Mouse (Mus musculus) heart, embryonic 15.5 days (tissue): ENCODE data around the gene Zdhhc14. TPM values are rescaled to one million over a fixed set of nuclear protein-coding genes. Genes with fewer than 3 reads are reported as not detected.

Experiments used
- ATAC-seq: fragments of 200-750 bp; cut with Nextera tagmentation; replicated peaks from 2 replicates; pipeline ENCODE4 v1.8.0; 2017; ENCODE audit warnings: low read depth, moderate TSS enrichment; ENCODE audit not compliant: insufficient number of reproducible peaks, insufficient read depth, low FRiP score
- H3K27ac ChIP-seq: fragments of 300-500 bp; sonication (generic); 2 replicates; pipeline ENCODE4 v1.5.1; 2015; ENCODE audit warnings: mild to moderate bottlenecking, inconsistent platforms
- H3K27me3 ChIP-seq: fragments of 300-500 bp; sonication (generic); 2 replicates; pipeline ENCODE4 v1.6.1; 2015; ENCODE audit warnings: inconsistent platforms
- H3K36me3 ChIP-seq: fragments of 300-500 bp; sonication (generic); 2 replicates; pipeline ENCODE4 v1.6.1; 2015; ENCODE audit warnings: mild to moderate bottlenecking, inconsistent platforms
- H3K4me1 ChIP-seq: fragments of 300-500 bp; sonication (generic); replicated peaks from 2 replicates; pipeline ENCODE4 v1.6.1; 2015; ENCODE audit warnings: inconsistent platforms
- H3K4me2 ChIP-seq: fragments of 300-500 bp; sonication (generic); 2 replicates; pipeline ENCODE4 v1.6.1; 2015; ENCODE audit warnings: inconsistent platforms, mild to moderate bottlenecking, moderate library complexity
- H3K4me3 ChIP-seq: fragments of 300-500 bp; sonication (generic); 2 replicates; pipeline ENCODE4 v1.5.1; 2015; ENCODE audit warnings: mild to moderate bottlenecking, inconsistent platforms
- H3K9ac ChIP-seq: fragments of 300-500 bp; sonication (generic); 2 replicates; pipeline ENCODE4 v1.6.1; 2015; ENCODE audit warnings: mild to moderate bottlenecking, inconsistent platforms
- H3K9me3 ChIP-seq: fragments of 300-500 bp; sonication (generic); replicated peaks from 2 replicates; pipeline ENCODE4 v1.6.1; 2016; ENCODE audit warnings: inconsistent platforms
- WGBS: fragments of 180-500 bp; shearing (Covaris S2); methylation state at CpG from one replicate; pipeline ENCODE4 v1.1.7; 2015; ENCODE audit warnings: mixed read lengths; 5-methylcytosine and 5-hydroxymethylcytosine counted together
- polyA plus RNA-seq: library from polyadenylated mRNA; unstranded; fragments of >200 nt; fragmentation: Nextera tagmentation; extraction: Ambion mirVana; gene quantifications from 2 replicates; pipeline ENCODE4 v1.2.1, GENCODE M21; 2015

Gene Zdhhc14
- polyA plus RNA-seq, 1 experiment from 2014 or later = 1.3 TPM

DNA sequence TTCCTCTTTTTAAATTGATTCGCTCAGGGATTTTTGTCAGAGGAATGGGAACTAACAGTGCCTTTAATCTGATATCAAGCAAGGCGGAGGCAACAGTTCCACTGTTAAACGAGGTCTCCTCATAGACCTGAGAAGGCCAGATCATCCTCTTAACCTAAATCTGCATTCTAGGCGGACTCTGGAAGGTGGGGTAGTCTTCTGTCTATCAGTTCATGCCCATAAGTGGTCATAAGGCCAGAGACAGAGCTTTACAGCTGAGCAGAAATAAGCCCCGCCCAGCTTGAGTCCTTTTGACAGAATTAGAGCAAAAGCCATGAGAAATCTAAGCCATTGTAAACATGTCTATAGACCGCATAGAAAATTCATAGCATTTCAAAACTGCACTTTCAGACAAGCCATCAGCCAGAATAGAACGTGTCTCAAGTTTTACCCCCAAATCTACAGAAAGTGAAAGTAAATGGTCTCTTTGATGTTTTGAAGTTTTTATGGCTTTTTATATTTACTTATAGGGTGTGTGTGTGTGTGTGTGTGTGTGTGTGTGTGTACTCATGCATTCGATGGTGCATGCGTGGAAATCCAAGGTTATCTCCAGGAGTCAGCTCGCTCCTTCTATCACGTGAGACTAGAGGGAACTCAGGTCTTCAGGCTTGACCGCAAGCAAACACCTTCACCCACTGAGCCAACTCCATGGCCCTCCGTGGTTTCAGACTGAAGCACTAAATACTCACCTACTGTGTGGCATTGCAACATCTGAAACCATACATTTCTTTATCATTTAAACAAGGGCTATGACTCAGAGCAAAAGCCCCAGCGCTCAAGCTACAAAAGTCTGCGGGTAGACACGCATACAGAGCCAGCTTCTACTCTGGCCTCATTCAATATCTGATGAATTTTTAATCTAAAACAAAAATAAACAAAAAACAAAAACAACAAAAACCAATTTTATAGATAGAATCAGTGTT lies 255.5 kb downstream of the Zdhhc14 start:
- Histone ChIP-seq H3K27me3 (0 out of 2 replicates have a peak, but pooled peaks cover 2% of the 10 kb centered on the region), H3K4me3 (no peak overlapping the region), H3K4me2 (no peak overlapping the region), H3K9ac (no peak overlapping the region), H3K27ac (no peak overlapping the region), H3K9me3 (no peaks in the 10 kb centered on the region), H3K36me3 (no peaks in the 10 kb centered on the region), H3K4me1 (peaks cover 4% of the 10 kb centered on the region)
- 66% methylated on average over 16 of the region's 16 CpGs for WGBS
- no peak for ATAC-seq

DNA sequence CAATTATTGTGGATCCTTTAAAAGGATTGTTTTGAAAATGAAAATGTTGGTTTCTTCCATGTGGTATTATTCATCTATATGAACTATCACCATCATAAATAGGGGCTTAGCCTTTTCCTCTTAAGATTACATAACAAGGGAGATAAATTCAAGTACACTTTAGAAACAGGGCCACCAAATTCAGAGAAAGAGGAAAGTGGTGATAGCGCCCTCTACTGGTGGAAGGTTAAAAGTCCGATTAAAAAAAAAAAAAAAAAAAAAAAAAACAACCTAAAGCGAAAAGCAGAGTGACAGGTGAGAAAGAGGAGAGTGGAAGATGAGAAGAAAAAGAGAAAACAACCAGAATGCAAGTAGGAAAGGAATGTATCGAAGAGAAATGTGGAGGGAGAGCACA lies 256.1 kb downstream of the Zdhhc14 start:
- 7% methylated on average over 4 of the region's 4 CpGs for WGBS
- 0 out of 2 replicates have a peak, but pooled peaks cover 2% of the 10 kb centered on the region for H3K27me3 ChIP-seq

DNA sequence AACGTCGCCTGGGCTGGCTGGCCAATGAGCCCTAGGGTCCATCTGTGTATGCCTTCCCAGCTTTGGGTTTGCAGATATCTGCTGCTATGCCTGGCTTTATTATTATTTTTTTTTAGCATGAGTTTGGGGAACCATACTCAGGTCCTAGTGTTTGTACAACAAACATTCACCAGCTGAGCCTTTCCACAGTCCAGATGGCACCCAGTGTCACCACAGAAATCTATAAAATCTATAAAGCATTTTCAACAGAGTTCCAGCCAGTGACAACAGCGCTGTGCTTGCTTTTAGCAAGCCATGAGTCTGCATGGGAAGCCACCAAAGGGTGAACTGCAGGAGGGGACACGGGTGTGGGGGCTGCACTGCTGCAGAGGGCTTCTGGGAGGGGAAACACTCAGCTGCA lies 257.9 kb downstream of the Zdhhc14 start:
- ATAC-seq = no peak
- WGBS = 71% methylated on average over 4 of the region's 4 CpGs
- no peak overlapping the region for H3K4me2 ChIP-seq
- H3K36me3 ChIP-seq = no peaks in the 10 kb centered on the region
- 0 out of 2 replicates have a peak, but pooled peaks cover 2% of the 10 kb centered on the region for H3K27me3 ChIP-seq
- no peaks in the 10 kb centered on the region for H3K9me3 ChIP-seq
- peaks cover 8% of the 10 kb centered on the region for H3K4me1 ChIP-seq
- H3K9ac ChIP-seq = no peak overlapping the region
- H3K4me3 ChIP-seq = no peak overlapping the region
- no peak overlapping the region for H3K27ac ChIP-seq

More for the DNA sequence above, 256.1 kb downstream of the Zdhhc14 start:
- no peak overlapping the region for H3K4me3 ChIP-seq
- no peak overlapping the region for H3K4me2 ChIP-seq
- no peak overlapping the region for H3K9ac ChIP-seq
- no peaks in the 10 kb centered on the region for H3K9me3 ChIP-seq
- H3K36me3 ChIP-seq = no peaks in the 10 kb centered on the region
- no peak overlapping the region for H3K27ac ChIP-seq
- ATAC-seq = no peak
- peaks cover 8% of the 10 kb centered on the region for H3K4me1 ChIP-seq

DNA sequence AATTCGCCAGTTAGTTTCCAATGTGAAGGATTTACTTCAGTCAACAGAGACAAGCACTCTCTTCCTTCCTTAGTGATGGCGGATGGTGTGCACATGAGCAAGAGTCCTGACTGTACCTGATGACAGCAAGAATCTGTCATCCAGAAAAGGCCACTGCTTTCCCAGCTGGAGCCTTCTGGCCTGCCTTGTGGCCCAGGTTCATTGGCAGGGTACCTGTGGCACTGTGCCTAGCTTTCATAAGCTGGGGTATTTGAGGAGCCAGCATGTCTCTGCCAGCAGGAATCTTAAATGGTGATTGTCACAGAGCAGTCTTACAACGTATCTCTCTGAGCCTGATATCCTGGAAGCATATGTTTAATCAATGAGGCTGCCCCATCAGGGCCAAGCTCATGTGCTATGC lies 258.7 kb downstream of the Zdhhc14 start:
- Histone ChIP-seq H3K36me3 (no peaks in the 10 kb centered on the region), H3K4me3 (no peak overlapping the region), H3K27ac (no peak overlapping the region), H3K27me3 (0 out of 2 replicates have a peak, but pooled peaks cover 2% of the 10 kb centered on the region), H3K9ac (no peak overlapping the region), H3K9me3 (no peaks in the 10 kb centered on the region), H3K4me2 (no peak overlapping the region), H3K4me1 (peaks cover 8% of the 10 kb centered on the region)
- WGBS = 76% methylated on average over 3 of the region's 3 CpGs
- no peak for ATAC-seq

DNA sequence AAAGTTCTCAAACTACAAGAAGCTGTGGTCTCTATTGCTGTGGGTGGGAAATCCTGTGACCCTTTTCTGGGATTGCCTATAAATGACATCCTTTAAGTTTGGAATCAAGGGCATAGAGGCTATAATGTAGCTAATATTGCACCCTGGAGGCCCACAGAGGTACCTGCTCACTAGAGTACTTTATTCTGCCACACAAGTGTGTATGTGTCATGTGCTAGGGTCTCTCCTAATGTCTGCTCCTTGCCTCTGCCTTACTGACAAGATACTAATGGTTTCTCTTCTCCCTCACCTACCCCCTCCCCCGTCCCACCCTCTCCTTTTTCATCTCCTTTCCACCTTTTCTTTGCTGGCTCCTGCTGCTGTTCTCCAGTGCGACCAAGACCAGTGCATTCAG lies 260.0 kb downstream of the Zdhhc14 start:
- no peak for ATAC-seq
- peaks cover 8% of the 10 kb centered on the region for H3K4me1 ChIP-seq
- H3K9ac ChIP-seq = peak overlapping the region; percentile 48; the same call in 1 of the 2 replicates
- 47% methylated on average over 2 of the region's 2 CpGs for WGBS
- 0 out of 2 replicates have a peak, but pooled peaks cover 2% of the 10 kb centered on the region for H3K27me3 ChIP-seq
- no peaks in the 10 kb centered on the region for H3K9me3 ChIP-seq
- peak overlapping the region; percentile 75 for H3K4me2 ChIP-seq
- no peak overlapping the region for H3K27ac ChIP-seq
- peak overlapping the region; percentile 48; the same call in 1 of the 2 replicates for H3K4me3 ChIP-seq
- H3K36me3 ChIP-seq = no peaks in the 10 kb centered on the region

DNA sequence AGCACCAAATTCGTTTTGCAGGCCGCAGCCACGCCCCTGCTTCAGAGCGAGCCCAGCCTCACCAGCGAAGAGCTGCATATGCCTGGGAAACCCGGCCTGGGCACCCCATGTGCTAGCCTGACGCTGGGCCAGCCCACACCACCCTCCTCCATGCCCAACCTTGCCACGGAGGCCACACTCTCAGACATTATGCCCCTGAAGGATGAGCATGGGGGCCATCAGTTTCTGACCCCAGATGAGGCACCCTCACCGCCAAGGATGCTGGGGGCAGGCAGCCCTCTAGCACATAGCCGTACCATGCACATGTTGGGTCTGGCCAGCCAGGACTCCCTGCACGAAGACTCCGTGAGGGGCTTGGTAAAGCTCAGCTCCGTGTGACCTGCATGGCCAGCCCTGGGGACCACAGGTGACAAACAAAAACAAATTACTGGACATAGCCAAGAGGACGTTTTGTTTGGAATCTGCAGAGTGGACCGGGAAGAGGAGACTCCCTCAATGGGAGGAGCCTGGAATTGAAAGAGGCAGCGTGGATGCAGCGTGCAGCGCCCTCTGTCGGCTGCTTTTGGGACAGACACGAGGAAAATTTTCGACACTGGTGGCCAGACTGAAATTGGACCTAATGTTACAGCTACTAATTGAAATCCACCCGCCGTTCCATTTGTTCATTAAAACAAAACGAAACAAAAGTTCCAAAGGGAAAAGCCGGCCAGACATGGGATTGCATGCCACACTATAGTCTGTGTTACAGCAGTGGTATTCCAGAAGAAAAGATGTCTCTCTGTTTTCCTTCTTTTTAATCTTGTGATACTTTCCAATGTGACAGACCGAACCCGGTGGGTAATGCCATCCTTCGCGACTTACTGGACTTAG lies 260.6 kb downstream of the Zdhhc14 start:
- Histone ChIP-seq H3K27me3 (0 out of 2 replicates have a peak, but pooled peaks cover 2% of the 10 kb centered on the region), H3K4me2 (peak overlapping the region; percentile 75), H3K36me3 (no peaks in the 10 kb centered on the region), H3K9ac (peak overlapping the region; percentile 48), H3K4me3 (peak overlapping the region; percentile 48), H3K4me1 (peaks cover 8% of the 10 kb centered on the region), H3K27ac (no peak overlapping the region), H3K9me3 (no peaks in the 10 kb centered on the region)
- WGBS = 12% methylated on average over 29 of the region's 29 CpGs
- ATAC-seq = peak; percentile 41; the same call in 1 of the 2 replicates

DNA sequence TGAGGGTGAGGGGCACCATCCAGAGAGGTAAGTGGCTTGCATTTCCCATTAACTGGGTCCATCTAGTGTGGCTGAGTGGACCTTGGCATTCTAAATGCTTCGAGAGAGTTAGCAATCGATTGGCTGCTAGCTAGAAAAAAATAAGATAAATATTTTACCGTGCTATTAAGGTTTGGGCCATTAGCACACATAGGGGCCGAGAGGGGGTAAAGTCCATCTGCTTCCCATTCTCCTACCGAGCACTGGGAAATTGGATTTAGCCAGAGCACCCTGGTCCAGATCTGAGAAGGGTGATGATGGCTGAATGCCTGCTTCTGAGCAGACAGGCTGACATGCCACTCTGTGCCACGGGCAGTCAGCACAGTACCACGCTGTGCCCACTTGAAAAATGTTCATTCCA lies 263.1 kb downstream of the Zdhhc14 start:
- ATAC-seq = no peak
- Histone ChIP-seq H3K27me3 (0 out of 2 replicates have a peak, but pooled peaks cover 2% of the 10 kb centered on the region), H3K36me3 (no peaks in the 10 kb centered on the region), H3K27ac (no peak overlapping the region), H3K9ac (no peak overlapping the region), H3K4me2 (no peak overlapping the region), H3K4me3 (no peak overlapping the region), H3K9me3 (no peaks in the 10 kb centered on the region), H3K4me1 (peaks cover 8% of the 10 kb centered on the region)
- WGBS = 78% methylated on average over 7 of the region's 7 CpGs

DNA sequence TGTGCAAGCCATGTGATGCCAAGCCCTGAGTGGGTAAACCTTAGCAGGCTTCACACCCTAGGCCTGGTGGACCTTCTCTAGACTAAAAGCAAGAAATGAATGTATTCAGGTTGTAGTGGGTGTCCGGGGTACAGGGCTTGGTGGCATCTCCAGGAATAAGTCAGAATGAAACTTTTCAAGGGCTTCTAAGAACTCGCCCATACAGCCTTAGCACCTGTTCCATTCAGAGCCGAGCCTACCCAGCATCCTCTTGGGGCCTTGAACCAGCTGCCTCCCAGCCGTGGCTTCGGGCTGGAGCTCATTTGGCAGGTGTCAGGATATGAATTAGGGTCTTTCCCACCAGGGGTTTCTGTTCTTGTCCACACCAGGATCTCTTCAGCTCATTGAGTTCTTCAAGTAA lies 263.7 kb downstream of the Zdhhc14 start:
- no peak overlapping the region for H3K4me2 ChIP-seq
- H3K9ac ChIP-seq = no peak overlapping the region
- no peak overlapping the region for H3K27ac ChIP-seq
- H3K27me3 ChIP-seq = 0 out of 2 replicates have a peak, but pooled peaks cover 2% of the 10 kb centered on the region
- peaks cover 8% of the 10 kb centered on the region for H3K4me1 ChIP-seq
- WGBS = 71% methylated on average over 5 of the region's 5 CpGs
- ATAC-seq = no peak
- H3K36me3 ChIP-seq = no peaks in the 10 kb centered on the region
- H3K9me3 ChIP-seq = no peaks in the 10 kb centered on the region
- no peak overlapping the region for H3K4me3 ChIP-seq

DNA sequence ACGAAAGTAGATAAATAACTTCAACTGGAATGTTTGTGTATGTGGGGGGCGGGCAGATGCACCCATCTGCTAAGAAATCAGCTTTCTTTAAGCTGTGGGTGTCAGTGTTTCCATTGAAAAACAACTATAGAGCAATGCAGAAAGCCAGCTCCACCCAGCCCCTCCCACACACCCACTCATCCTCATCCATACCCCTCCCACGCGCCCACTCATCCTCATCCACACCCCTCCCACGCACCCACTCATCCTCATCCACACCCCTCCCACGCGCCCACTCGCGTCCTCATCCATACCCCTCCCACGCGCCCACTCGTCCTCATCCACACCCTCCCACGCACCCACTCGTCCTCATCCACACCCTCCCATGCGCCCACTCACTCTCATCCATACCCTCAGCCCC lies 264.5 kb downstream of the Zdhhc14 start:
- ATAC-seq = no peak
- peaks cover 8% of the 10 kb centered on the region for H3K4me1 ChIP-seq
- no peak overlapping the region for H3K4me3 ChIP-seq
- 0 out of 2 replicates have a peak, but pooled peaks cover under 1% of the 10 kb centered on the region for H3K27me3 ChIP-seq
- no peak overlapping the region for H3K9ac ChIP-seq
- no peaks in the 10 kb centered on the region for H3K36me3 ChIP-seq
- no peak overlapping the region for H3K4me2 ChIP-seq
- WGBS = 81% methylated on average over 15 of the region's 15 CpGs
- H3K9me3 ChIP-seq = no peaks in the 10 kb centered on the region
- H3K27ac ChIP-seq = no peak overlapping the region

DNA sequence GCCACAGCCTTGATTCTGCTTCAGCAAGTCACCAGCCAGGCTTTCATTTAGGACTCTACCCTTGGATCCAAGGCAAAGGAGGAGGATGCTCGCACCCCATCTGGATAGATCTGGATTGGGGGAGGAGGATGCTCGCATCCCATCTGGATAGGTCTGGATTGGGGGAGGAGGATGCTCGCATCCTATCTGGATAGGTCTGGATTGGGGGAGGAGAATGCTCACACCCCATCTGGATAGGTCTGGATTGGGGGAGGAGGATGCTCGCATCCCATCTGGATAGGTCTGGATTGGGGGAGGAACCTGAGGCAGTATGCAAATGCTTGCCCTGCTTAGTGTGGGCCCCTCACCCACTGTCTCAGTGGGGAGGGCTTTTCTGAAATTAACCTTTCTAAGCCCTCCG lies 271.4 kb downstream of the Zdhhc14 start:
- H3K4me2 ChIP-seq = no peak overlapping the region
- H3K27me3 ChIP-seq = no peaks in the 10 kb centered on the region
- no peak overlapping the region for H3K4me3 ChIP-seq
- no peak overlapping the region for H3K27ac ChIP-seq
- H3K9me3 ChIP-seq = no peaks in the 10 kb centered on the region
- no peaks in the 10 kb centered on the region for H3K36me3 ChIP-seq
- whole genome bisulfite sequencing = 82% methylated on average over 5 of the region's 5 CpGs
- no peak for ATAC-seq
- H3K9ac ChIP-seq = no peak overlapping the region
- H3K4me1 ChIP-seq = no peaks in the 10 kb centered on the region

DNA sequence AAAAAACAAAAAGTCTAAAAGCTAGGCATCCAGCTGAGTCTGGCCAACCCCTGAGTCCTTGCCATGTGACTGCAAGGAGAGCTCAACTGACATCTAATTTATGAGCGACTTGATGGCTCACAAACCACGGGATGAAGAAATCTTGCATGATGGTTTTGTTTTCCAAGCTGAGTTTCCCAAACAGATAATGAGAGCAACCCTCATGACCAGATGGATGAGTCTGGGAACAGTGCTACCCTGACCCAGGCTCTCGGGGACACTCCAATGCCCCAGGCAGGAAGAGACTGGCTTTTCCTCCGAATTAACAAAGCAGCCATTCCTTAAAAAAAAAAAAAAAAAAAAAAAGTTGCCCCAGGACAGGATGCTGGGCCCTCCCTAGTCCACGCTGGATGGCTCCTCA lies 271.9 kb downstream of the Zdhhc14 start:
- no peak overlapping the region for H3K4me2 ChIP-seq
- no peak overlapping the region for H3K9ac ChIP-seq
- no peaks in the 10 kb centered on the region for H3K36me3 ChIP-seq
- H3K4me3 ChIP-seq = no peak overlapping the region
- H3K9me3 ChIP-seq = no peaks in the 10 kb centered on the region
- H3K4me1 ChIP-seq = 0 out of 2 replicates have a peak, but pooled peaks cover 2% of the 10 kb centered on the region
- no peak overlapping the region for H3K27ac ChIP-seq
- H3K27me3 ChIP-seq = no peaks in the 10 kb centered on the region
- no peak for ATAC-seq
- 56% methylated on average over 5 of the region's 5 CpGs for WGBS
